Mouse (Mus musculus) spleen, postnatal 4 days (tissue): ENCODE results near the gene Matk.

Experiments used
- DNase-seq, 2 experiments: peaks; one replicate each; pipeline ENCODE4 v3.0.0; 2022; ENCODE audit warnings: low spot score in 2 of 2

Gene Matk

GRCm38 (mm10) chr10:81286586-81286985, 33.9 kb downstream of the Matk start:
- DNase-seq = no peak

GRCm38 (mm10) chr10:81287513-81288157, 34.9 kb downstream of the Matk start:
- DNase-seq = peak; percentile 83 to 95

GRCm38 (mm10) chr10:81288601-81289000, 35.9 kb downstream of the Matk start:
- peak; percentile 64 to 87 for DNase-seq

GRCm38 (mm10) chr10:81289278-81289677, 36.5 kb downstream of the Matk start:
- peak; percentile 58 to 85 for DNase-seq

- no peak for DNase-seq
Observed at GRCm38 (mm10) chr10:81289811-81290210, 37.1 kb downstream of the Matk start.

GRCm38 (mm10) chr10:81290698-81291460, 38.1 kb downstream of the Matk start:
- DNase-seq = no peak

GRCm38 (mm10) chr10:81291511-81292104, 38.9 kb downstream of the Matk start, which contains the start of gene Tjp3:
Tjp3 (minus strand) TSS chr10:81291581.
- DNase-seq = no peak

- DNase-seq = peak; percentile 99
Observed at GRCm38 (mm10) chr10:81292554-81293333, 40.0 kb downstream of the Matk start, which contains the start of gene Pip5k1c. Pip5k1c (plus strand) TSS chr10:81292963.

GRCm38 (mm10) chr10:81293334-81294030, 40.7 kb downstream of the Matk start:
- no peak for DNase-seq

- DNase-seq = no peak
Observed at GRCm38 (mm10) chr10:81294442-81294841, 41.7 kb downstream of the Matk start.

- DNase-seq = no peak
Observed at GRCm38 (mm10) chr10:81295185-81295584, 42.5 kb downstream of the Matk start.

- DNase-seq = no peak
Observed at GRCm38 (mm10) chr10:81297246-81297645, 44.5 kb downstream of the Matk start.

GRCm38 (mm10) chr10:81297845-81298244, 45.1 kb downstream of the Matk start:
- DNase-seq = peak; percentile 56 to 79

GRCm38 (mm10) chr10:81298369-81299100, 45.8 kb downstream of the Matk start:
- DNase-seq = peak in 1 of 2 experiments; percentile 62

GRCm38 (mm10) chr10:81299585-81300351, 47.0 kb downstream of the Matk start:
- DNase-seq = no peak

GRCm38 (mm10) chr10:81300352-81300907, 47.7 kb downstream of the Matk start:
- DNase-seq = no peak

- no peak for DNase-seq
Observed at GRCm38 (mm10) chr10:81301321-81301720, 48.6 kb downstream of the Matk start.

GRCm38 (mm10) chr10:81302288-81302687, 49.6 kb downstream of the Matk start:
- DNase-seq = no peak

GRCm38 (mm10) chr10:81302781-81303218, 50.1 kb downstream of the Matk start:
- DNase-seq = no peak
